Mouse (Mus musculus) layer of hippocampus, postnatal 14 days (tissue): Measurements from ENCODE around the gene Uckl1. TPM values are rescaled to one million over a fixed set of nuclear protein-coding genes. Genes with fewer than 3 reads are reported as not detected.
A peak's percentile ranks its signal among the peaks of the same experiment; 100 is the strongest.

ENCODE experiments used
- DNase-seq, 2 experiments: peaks; one replicate each; pipeline ENCODE4 v3.0.0; 2021 to 2022; ENCODE audit warnings: low spot score in 2 of 2, mixed read lengths in 1 of 2
- microRNA-seq, 2 experiments: library from miRNA; unstranded; fragments of <30 nt; microRNA quantifications; one replicate each; pipeline ENCODE4 v1.2.0; 2021
- total RNA-seq, 2 experiments: library from RNA; stranded (reverse); gene quantifications; 2 replicates each; pipeline ENCODE4 v1.2.3; 2021

Uckl1 gene
- total RNA-seq, 2 experiments from 2014 or later, result 52.0 to 53.1 TPM

DNA sequence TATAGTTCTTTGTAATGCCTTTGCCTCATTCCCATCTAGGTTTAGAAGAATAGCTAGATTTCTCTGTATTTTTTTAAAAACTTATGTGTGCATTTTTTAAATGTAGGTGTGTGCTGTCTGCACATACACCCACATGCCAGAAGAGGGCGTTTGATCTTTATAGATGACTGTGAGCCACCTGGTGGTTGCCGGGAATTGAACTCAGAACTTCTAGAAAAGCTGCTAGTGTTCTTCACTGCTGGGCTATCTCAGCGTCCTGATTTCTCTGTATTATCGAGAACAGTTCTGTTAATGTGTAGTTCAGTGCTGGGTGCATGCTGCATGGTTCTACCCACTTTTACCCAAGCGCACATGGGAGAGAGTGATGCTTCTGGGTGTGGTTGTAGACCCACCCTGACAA lies 61.9 kb downstream of the Uckl1 start:
- DNase-seq, result no peak

GRCm38 (mm10) chr2:181521491-181521890 lies 63.2 kb downstream of the Uckl1 start:
- no peak for DNase-seq

DNA sequence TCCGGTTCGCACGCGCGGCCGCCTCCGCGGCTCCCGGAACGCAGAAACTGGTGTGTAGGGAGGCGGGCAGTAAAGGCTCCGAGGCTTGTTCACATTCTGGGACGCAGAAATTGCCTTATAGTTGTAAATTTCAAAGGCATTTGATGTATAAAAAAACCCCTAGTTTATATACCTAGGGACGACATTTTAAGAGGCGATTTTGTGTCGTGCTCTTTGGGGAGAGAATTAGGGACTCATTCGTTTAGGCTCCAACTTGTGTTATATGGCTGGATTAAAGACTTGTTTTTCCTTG lies 63.8 kb downstream of the Uckl1 start:
- no peak for DNase-seq

GRCm38 (mm10) chr2:181520118-181520935 lies 64.4 kb downstream of the Uckl1 start, which contains the start of gene Dnajc5:
TSS of gene Dnajc5 (plus strand) at chr2:181520485.
- DNase-seq, result peak; percentile 97 to 99

DNA sequence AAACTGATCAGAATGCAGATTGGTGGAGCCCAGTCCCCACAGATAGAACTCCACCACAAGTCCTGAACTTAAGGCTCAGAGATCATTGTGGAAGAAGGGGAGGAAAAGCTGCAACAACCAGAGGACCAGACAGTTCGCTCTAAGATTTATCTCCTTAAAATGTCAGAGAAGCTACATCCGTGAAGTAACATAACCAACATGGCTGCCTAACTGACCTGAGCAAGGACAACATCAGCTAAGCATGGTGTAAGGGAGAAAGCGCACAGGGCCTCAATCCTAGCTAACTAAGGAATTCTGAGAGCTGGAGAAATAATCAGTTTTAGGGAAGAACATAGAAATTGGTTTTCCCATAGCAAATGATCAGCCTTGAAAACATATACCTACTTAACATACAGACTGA lies 65.5 kb downstream of the Uckl1 start:
- DNase-seq, result no peak

Small RNA genes within 50 kb of the gene (microRNA-seq; reads per million reads assigned to microRNA genes)
- gene Mir7006, result 0 to 0.28 reads per million in 2 experiments

Other genes starting within 250 kb of the Uckl1 start
- gene Zgpat, start 220.0 kb downstream of the Uckl1 start, total RNA-seq, result 10 to 100 TPM; 60.3 to 65.3 TPM
- 10 to 100 TPM; 37.0 to 37.7 TPM for gene Arfrp1, start 219.5 kb downstream of the Uckl1 start, total RNA-seq
- gene Lime1, start 204.8 kb downstream of the Uckl1 start, total RNA-seq, result 10 to 100 TPM; 32.1 to 32.8 TPM
- gene Zbtb46, start 125.5 kb downstream of the Uckl1 start, total RNA-seq, result 10 to 100 TPM; 11.2 to 14.0 TPM
- gene Abhd16b, start 91.7 kb downstream of the Uckl1 start, total RNA-seq, result not detected
- gene Tpd52l2, start 87.8 kb downstream of the Uckl1 start, total RNA-seq, result 10 to 100 TPM; 74.8 to 76.4 TPM
- gene Dnajc5, start 64.4 kb downstream of the Uckl1 start, total RNA-seq, result 100 to 1,000 TPM; 271 to 275 TPM
- gene Prpf6, start 7.0 kb upstream of the Uckl1 start, total RNA-seq, result 10 to 100 TPM; 51.2 to 55.5 TPM
- gene Zfp512b, start 7.9 kb upstream of the Uckl1 start, total RNA-seq, result 100 to 1,000 TPM; 108 to 116 TPM
- gene Samd10, start 14.3 kb upstream of the Uckl1 start, total RNA-seq, result 10 to 100 TPM; 14.6 to 19.5 TPM
- not detected for gene Gm29797, start 72.1 kb upstream of the Uckl1 start, total RNA-seq
- gene Sox18, start 86.7 kb upstream of the Uckl1 start, total RNA-seq, result 10 to 100 TPM; 14.4 to 15.6 TPM
- gene Tcea2, start 95.4 kb upstream of the Uckl1 start, total RNA-seq, result 10 to 100 TPM; 51.2 to 59.4 TPM
- gene Rgs19, start 109.1 kb upstream of the Uckl1 start, total RNA-seq, result 10 to 100 TPM; 41.5 to 44.4 TPM
- gene Lkaaear1, start 113.5 kb upstream of the Uckl1 start, total RNA-seq, result not detected
- 10 to 100 TPM; 52.9 to 54.1 TPM for gene Oprl1, start 130.1 kb upstream of the Uckl1 start, total RNA-seq
- gene Myt1, start 178.4 kb upstream of the Uckl1 start, total RNA-seq, result 10 to 100 TPM; 39.5 to 42.7 TPM